Mouse (Mus musculus) small intestine, adult 2 months (tissue): ENCODE results near the gene Tenm3.

Experiments used
- CTCF ChIP-seq: fragments of 200-500 bp; IDR thresholded peaks from 2 replicates; pipeline ENCODE4 v1.5.1; 2012; ENCODE audit warnings: low read depth, mild to moderate bottlenecking, control low read depth, inconsistent platforms, low read length, moderate library complexity, mixed read lengths; ENCODE audit not compliant: insufficient replicate concordance, insufficient read length; ENCODE audit errors: extremely low read depth
- POLR2A ChIP-seq: fragments of 200-500 bp; IDR thresholded peaks from 2 replicates; pipeline ENCODE4 v1.6.1; 2012; ENCODE audit warnings: low read depth, mild to moderate bottlenecking, control low read depth, inconsistent platforms, low read length, moderate library complexity

- TF ChIP-seq CTCF = no peak
- no peak for TF ChIP-seq POLR2A
Measured at GRCm38 (mm10) chr8:48665193-48665592, 178.6 kb downstream of the Tenm3 start.
